Mouse (Mus musculus): ENCODE measurements around the gene Cebpb.

GRCm38 (mm10) chr2:167675120-167675909 lies 13.4 kb upstream of the Cebpb start:
- no peak for TF ChIP-seq POLR2A (IDR thresholded peaks at IDR 0.05; ENCODE audit: low read depth, low read length)
- peak; percentile 65; the same call in 1 of the 2 replicates for TF ChIP-seq CTCF (IDR thresholded peaks at IDR 0.05; ENCODE audit: extremely low read depth, insufficient read depth, insufficient read length, insufficient replicate concordance)
